Mouse (Mus musculus) kidney, adult 8-10 months (tissue): Measurements from ENCODE around the gene Armc10.
"Not testable (repeated sequence)": the region's sequence is repeated elsewhere in the genome, so short reads cannot be mapped to it uniquely, and the experiment has no call there.

ENCODE experiments used
- DNase-seq, 2 experiments: peaks; one replicate each; pipeline ENCODE4 v3.0.0; 2022

The Armc10 gene

DNA sequence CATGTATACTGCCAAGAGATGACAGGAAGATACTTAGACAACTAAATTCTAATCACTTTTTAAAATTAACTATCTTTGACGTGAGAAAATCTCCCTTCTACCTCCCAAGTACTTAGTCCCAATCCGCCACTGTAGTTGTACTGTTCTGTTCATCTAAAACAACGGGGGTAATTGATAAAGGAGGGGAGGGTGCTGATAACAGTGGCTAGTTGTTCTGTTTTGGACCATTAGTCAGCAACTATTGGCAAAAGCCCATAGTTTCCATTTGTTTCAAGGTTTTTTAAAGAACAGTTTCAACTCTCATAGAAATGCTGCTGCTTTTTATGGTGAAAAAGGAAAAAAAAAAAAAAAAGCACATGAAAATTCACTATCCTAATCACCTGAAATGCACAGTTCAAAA lies 58.1 kb downstream of the Armc10 start:
- no peak for DNase-seq

DNA sequence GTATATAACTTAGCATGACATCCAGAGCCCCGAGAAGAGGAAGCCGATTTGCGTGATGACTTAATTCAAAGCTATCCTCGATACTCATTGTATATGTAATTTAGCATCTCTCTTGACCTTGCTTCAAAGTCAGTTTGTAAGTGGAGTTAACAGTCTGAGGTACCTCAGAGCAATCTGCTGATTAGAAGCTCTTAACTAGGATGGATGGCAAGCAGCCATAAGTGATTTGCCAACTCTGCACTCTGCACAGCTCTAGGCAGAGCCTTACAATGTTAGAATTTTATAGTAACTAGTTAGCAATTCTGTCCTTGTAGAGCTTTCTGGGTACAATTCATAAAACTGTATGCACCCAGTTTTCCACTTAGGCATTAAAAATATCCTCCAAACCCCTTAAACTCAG lies 60.9 kb downstream of the Armc10 start:
- DNase-seq: no peak

- DNase-seq: not testable (repeated sequence)
These were observed 62.4 kb downstream of the Armc10 start for GRCm38 (mm10) chr5:21708011-21708410.
